Mouse (Mus musculus): ENCODE measurements around the gene Arhgdib. TPM values are rescaled to one million over a fixed set of nuclear protein-coding genes. Genes with fewer than 3 reads are reported as not detected.

Arhgdib gene
- polyA plus RNA-seq, 1 experiment from 2014 or later, result 63.8 TPM

- no peak for ATAC-seq (replicated peaks; ENCODE audit: low FRiP score)
- H3K27me3 ChIP-seq, result no peaks in the 10 kb centered on the region
- H3K4me2 ChIP-seq, result peak overlapping the region; percentile 41
- H3K4me3 ChIP-seq (replicated peaks), result peak overlapping the region; percentile 26
- peaks cover 25% of the 10 kb centered on the region for H3K4me1 ChIP-seq
- H3K27ac ChIP-seq, result no peak overlapping the region
- H3K9me3 ChIP-seq (replicated peaks), result no peaks in the 10 kb centered on the region
- 0 out of 2 replicates have a peak overlapping the region, but pooled peaks have one; percentile 3 for H3K9ac ChIP-seq
- 40% methylated on average over 8 of the region's 8 CpGs for WGBS
- H3K36me3 ChIP-seq, result 0 out of 2 replicates have a peak, but pooled peaks cover 3% of the 10 kb centered on the region
These were observed 67.1 kb downstream of the Arhgdib start for GRCm38 (mm10) chr6:136874599-136874998.

Other genes with a start within 250 kb of the Arhgdib start
- gene Gucy2c, start 160.1 kb downstream of the Arhgdib start, polyA plus RNA-seq (2015; fragmentation: Nextera tagmentation; extraction: Ambion mirVana), result 0.08 and 0.71 TPM in 2 replicates
- gene Hist4h4, start 137.5 kb downstream of the Arhgdib start, polyA plus RNA-seq (2015; fragmentation: Nextera tagmentation; extraction: Ambion mirVana), result 0.68 and 0.69 TPM in 2 replicates
- gene H2afj, start 133.7 kb downstream of the Arhgdib start, polyA plus RNA-seq (2015; fragmentation: Nextera tagmentation; extraction: Ambion mirVana), result 112 and 118 TPM in 2 replicates
- gene BC049715, start 114.3 kb downstream of the Arhgdib start, polyA plus RNA-seq (2015; fragmentation: Nextera tagmentation; extraction: Ambion mirVana), result 2.1 and 2.8 TPM in 2 replicates
- 112 and 120 TPM in 2 replicates for gene Wbp11, start 113.7 kb downstream of the Arhgdib start, polyA plus RNA-seq (2015; fragmentation: Nextera tagmentation; extraction: Ambion mirVana)
- 1.7 and 2.3 TPM in 2 replicates for gene Smco3, start 106.4 kb downstream of the Arhgdib start, polyA plus RNA-seq (2015; fragmentation: Nextera tagmentation; extraction: Ambion mirVana)
- 5.2 and 5.9 TPM in 2 replicates for gene Art4, start 84.2 kb downstream of the Arhgdib start, polyA plus RNA-seq (2015; fragmentation: Nextera tagmentation; extraction: Ambion mirVana)
- gene Mgp, start 66.1 kb downstream of the Arhgdib start, polyA plus RNA-seq (2015; fragmentation: Nextera tagmentation; extraction: Ambion mirVana), result 210 and 216 TPM in 2 replicates
- gene Erp27, start 19.7 kb downstream of the Arhgdib start, polyA plus RNA-seq (2015; fragmentation: Nextera tagmentation; extraction: Ambion mirVana), result 0.23 and 0.38 TPM in 2 replicates
- gene Pde6h, start 18.1 kb downstream of the Arhgdib start, polyA plus RNA-seq (2015; fragmentation: Nextera tagmentation; extraction: Ambion mirVana), result 0.26 and 0.40 TPM in 2 replicates
- 13.9 and 15.5 TPM in 2 replicates for gene Rerg, start 228.6 kb upstream of the Arhgdib start, polyA plus RNA-seq (2015; fragmentation: Nextera tagmentation; extraction: Ambion mirVana)